Mouse (Mus musculus): Measurements from ENCODE around the gene Klk1b3. TPM values are rescaled to one million over a fixed set of nuclear protein-coding genes. Genes with fewer than 3 reads are reported as not detected.
"Not testable (repeated sequence)": the region's sequence is repeated elsewhere in the genome, so short reads cannot be mapped to it uniquely, and the experiment has no call there.

Klk1b3 gene
- not detected for total RNA-seq (2021)
- long read RNA-seq = 0 reads

DNA sequence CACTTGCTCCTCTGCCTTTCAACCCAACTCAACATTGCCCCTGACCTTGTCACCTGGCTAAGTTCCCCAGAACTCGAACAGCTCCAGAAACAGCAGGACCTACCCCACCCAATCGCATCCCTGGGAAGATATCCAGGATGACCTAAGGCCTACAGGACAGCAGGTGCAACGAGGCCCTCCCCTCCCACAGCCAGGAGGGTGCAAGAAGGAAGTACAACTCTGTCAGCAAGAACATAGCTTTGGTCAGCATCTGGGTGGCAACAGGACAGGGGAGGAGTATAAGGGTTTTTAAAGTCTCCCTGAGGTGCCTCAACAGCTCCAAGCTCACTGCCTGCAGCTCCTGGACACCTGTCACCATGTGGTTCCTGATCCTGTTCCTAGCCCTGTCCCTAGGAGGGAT lies at the start of gene Klk1b3:
Klk1b3 (plus strand) TSS at position 301 of the 400 bp plus-strand sequence.
- DNase-seq (ENCODE audit: low spot score in 2 of 2) = no peak

DNA sequence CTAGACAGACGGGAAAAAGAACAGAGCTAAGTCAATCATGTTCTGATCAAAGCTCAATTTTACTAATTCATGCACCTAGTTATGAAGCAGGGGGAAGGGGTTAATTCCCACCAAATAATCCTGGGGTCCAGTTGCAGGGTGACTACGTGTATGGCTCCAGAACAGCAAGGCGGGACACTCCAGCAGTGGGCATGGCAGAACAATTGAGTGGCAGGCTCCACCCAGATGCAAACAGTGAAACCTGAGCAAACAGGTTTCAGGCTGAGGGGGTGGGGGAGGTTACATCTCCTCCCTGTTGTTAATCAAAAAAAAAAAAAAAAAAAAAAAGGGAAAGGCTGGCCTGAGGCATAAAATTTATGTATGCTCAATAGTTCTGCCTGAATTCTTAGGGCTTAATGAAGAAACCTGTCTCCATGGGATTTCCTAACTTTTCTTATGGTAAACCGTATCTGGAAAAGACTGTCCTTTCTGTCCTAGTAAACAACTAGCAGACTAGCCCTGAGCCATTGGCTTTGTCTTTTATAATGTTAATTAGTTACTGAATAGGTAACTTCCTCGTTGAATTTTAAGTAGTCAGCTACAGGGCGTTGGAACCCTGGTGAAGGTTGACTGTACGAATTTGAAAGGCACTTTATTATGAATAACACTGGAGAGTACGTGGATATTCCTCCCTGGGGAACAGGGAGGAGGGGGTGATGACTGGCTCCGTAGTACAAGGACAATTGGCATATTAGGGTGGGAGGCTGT lies 18.5 kb upstream of the Klk1b3 start:
- no peak for DNase-seq (ENCODE audit: low spot score in 2 of 2)

- not testable (repeated sequence) for DNase-seq (ENCODE audit: low spot score in 2 of 2)
These were observed 11.5 kb upstream of the Klk1b3 start for GRCm38 (mm10) chr7:44186516-44186915.

- not testable (repeated sequence) for DNase-seq (ENCODE audit: low spot score in 2 of 2)
These were observed 10.1 kb upstream of the Klk1b3 start, which contains the start of gene Klk1b24 for GRCm38 (mm10) chr7:44187936-44188335. Gene Klk1b24 (plus strand): TSS chr7:44188236.

- DNase-seq (ENCODE audit: low spot score in 2 of 2) = not testable (repeated sequence)
These were observed 4.5 kb upstream of the Klk1b3 start for GRCm38 (mm10) chr7:44193466-44193865.

DNA sequence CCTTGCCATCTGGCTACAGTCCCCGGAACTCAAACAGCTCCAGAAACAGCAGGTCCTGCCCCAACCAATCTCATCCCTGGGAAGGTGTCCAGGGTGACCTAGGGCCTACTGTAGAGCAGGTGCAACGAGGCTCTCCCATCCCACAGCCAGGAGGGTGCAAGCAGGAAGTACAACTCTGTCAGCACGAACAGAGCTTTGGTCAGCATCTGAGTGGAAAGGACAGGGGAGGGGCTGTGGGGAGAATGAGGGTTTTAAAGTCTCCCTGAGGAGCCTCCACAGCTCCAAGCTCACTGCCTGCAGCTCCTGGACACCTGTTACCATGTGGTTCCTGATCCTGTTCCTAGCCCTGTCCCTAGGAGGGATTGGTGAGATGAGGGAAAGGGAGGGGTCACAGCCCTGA lies 9.1 kb downstream of the Klk1b3 start, which contains the start of gene Klk1b4:
Klk1b4 (plus strand) TSS at position 301 of the 400 bp plus-strand sequence.
- not testable (repeated sequence) for DNase-seq (ENCODE audit: low spot score in 2 of 2)

DNA sequence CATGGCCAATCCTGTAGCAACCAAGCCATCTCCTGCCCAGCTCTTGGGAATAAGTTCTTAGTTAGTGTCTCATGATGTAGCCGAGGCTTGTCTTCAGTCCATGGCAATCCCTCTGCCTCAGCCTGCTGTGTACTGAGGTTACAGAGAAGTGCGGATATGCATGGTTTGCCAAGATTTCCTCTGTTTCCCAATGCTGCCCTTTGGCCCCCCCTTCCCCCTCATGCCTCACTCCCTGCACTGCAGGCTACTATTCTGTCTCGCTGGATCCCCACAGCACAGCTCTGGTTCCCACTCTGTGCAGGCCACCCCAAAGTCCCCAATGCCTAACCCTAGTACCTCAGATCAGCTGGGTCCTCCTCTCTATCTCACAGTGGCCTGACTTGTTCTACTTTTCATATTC lies 10.3 kb downstream of the Klk1b3 start:
- DNase-seq (ENCODE audit: low spot score in 2 of 2) = no peak

- DNase-seq (ENCODE audit: low spot score in 2 of 2) = no peak
These were observed 17.7 kb downstream of the Klk1b3 start, which contains the start of gene Klk1b5 for GRCm38 (mm10) chr7:44215645-44216044. Gene Klk1b5 (plus strand): TSS chr7:44215945.

GRCm38 (mm10) chr7:44221601-44222000 lies 23.6 kb downstream of the Klk1b3 start:
- DNase-seq (ENCODE audit: low spot score in 2 of 2) = not testable (repeated sequence)

DNA sequence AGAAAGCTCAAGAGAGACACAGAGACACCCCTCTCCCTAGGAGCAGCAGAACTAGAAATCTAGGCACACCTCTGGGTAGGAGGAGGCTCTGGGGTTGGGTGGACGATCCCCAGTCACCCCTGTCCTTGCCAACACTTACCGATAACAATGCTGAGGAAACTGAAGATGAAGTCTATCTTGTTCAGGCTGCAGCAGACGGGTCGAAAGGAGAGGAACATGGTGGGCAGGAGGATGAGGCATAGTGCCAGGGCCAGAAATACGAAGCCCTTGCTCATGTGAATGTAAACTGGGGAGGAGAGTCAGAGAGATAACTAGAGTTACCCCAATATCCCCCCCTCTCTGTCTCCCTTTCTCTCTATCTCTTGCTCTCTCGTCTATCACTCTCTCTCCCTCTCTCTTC lies 24.3 kb downstream of the Klk1b3 start:
- DNase-seq (ENCODE audit: low spot score in 2 of 2) = not testable (repeated sequence)

DNA sequence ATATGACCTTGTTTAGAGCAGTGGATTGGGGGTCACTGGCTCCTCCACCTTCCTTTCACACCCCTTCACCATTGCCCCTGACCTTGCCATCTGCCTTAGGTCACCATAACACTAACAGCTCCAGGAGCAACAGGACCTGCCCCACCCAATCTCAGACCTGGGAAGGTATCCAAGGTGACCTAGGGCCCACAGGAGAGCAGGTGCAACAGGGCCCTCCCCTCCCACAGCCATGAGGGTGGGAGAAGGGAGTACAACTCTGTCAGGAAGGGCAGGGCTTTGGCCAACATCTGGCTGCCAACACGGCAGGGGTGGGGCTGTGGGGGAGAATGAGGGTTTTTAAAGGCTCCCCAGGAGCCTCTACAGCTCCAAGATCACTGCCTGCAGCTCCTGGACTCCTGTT lies 27.1 kb downstream of the Klk1b3 start, which contains the start of gene Klk1:
Klk1 (plus strand) TSS at position 285 of the 400 bp plus-strand sequence.
- DNase-seq (ENCODE audit: low spot score in 2 of 2) = no peak

DNA sequence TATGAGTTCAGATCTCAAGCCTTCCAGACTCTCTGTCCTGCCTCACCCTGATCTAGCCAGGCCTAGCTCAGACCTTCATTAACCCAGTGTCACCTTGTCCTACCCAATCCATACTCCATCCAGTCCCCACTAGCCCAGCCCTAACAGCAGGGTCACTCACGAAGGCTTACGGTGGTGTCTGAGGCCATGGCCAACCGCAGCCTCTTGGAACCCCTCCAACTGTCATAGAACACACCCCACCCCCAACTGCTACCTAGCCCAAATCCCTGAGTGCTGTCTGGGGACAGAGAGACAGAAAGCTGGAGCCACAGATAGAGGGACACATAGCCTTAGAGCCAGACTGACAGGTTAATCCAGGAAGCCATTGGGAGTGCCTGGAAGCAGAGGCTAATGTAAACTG lies 37.9 kb downstream of the Klk1b3 start, which contains the start of gene Gm36864:
Gm36864 (plus strand) TSS at position 269 of the 400 bp plus-strand sequence.
- no peak for DNase-seq (ENCODE audit: low spot score in 2 of 2)

GRCm38 (mm10) chr7:44239913-44240312 lies 41.9 kb downstream of the Klk1b3 start:
- no peak for DNase-seq (ENCODE audit: low spot score in 2 of 2)

- DNase-seq (ENCODE audit: low spot score in 2 of 2) = no peak
These were observed 42.7 kb downstream of the Klk1b3 start for GRCm38 (mm10) chr7:44240712-44241111.

DNA sequence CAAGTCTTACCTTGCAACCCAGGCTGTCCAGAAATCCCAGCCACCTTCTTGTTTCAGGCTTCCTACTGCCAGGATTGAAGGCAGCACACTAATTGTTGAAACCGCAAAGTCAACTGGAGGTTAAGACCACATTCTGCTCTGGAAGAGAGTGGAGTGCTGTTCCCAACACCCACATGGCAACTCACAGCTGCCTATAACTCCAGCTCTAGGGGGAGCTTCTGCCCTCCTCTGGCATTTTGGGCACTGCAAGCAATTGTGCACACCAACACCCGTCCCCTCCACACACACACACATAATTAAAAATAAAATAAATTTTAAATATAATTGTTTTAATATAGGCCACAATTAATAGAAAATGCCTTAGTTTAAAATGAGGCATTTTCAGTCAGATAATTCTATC lies 43.2 kb downstream of the Klk1b3 start:
- no peak for DNase-seq (ENCODE audit: low spot score in 2 of 2)

DNA sequence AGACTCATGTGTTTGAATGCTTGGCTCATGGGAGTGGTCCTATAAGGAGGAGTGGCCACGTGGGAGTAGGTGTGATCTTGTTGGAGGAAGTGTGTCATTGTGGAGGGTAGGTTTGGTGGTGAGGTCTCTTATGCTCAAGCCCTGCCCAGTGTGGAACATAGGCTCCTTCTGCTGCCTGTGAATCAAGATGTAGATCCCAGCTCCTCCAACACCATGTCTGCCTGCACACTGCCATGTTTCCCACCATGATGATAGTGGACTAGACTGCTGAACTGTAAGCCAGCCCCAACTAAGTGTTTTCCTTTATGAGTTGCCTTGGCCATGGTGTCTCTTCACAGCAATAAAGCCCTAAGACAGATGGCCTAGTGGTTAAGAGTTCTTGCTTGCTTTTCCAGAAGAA lies 46.1 kb downstream of the Klk1b3 start:
- DNase-seq (ENCODE audit: low spot score in 2 of 2) = no peak

DNA sequence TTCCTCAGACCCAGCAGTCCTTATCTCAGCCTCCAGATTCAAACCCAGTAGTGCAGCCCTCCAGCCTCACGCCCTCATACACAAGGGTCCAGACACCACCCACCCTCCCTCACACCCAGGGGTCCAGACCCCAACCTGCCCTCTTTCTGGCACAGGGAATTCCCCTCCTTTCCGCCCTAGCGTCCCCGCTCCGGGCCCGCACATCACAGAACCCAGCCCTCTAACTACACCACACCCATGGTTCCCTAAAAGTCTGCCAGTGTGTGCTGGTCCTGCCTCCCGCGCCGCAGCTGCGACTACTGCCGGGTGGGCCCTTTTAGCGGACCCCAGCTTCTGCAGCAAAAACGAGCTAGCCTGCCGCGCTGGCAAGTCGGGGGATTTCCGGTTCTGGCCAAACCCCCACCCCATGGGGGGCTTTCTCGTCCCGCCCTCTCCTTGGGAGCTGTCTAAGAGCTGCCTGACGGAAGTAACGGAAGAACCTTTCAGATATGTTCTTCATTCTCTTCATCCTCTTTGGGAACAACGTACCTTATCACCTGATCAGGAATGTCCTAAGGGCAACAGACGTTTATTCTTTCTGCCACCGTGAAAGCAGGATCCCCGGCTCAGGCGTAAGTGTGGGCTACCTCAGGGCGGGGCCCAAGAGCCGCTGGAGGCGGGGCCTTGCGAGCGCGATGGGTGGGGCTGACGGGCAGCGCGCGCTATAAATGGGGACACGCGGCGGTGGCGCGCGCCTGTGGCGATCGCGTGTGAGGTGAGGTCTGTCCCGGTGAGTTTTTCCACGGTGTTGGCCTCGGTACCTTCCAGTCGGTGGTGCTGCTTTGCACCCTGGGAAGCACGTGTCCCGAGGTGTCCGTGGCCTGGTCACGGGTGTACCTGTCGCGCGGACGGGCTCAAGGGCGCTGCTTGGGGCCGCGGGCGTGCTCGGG lies 48.3 kb downstream of the Klk1b3 start, which contains the start of the genes 1700028J19Rik and 2410002F23Rik:
1700028J19Rik (minus strand) TSS at position 641 of the 929 bp plus-strand sequence.
2410002F23Rik (plus strand) TSS at position 668 of the 929 bp plus-strand sequence.
- peak; percentile 93 to 96 for DNase-seq (ENCODE audit: low spot score in 2 of 2)

GRCm38 (mm10) chr7:44246984-44247470 lies 49.0 kb downstream of the Klk1b3 start:
- DNase-seq (ENCODE audit: low spot score in 2 of 2) = peak in 1 of 2 experiments; percentile 63

GRCm38 (mm10) chr7:44247971-44248370 lies 50.0 kb downstream of the Klk1b3 start:
- DNase-seq (ENCODE audit: low spot score in 2 of 2) = no peak

DNA sequence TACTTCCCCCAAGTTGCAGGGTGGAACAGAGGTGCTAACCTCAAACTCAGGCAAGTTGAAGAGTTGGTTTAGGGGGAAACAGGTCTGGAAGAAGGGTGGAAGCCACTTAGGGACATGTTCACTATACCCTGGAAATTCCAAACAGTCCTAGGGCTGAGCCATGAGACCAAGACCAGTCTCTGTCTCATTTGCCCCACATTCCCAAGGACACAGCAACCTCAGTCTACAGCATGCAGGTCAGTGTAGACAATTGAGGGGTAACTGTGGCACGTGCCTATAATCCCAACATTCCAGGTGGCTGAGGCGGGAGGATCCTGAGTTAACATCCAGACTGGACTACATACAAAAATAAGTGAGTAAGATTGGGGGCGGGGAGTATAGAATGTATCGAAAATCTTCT lies 51.3 kb downstream of the Klk1b3 start:
- DNase-seq (ENCODE audit: low spot score in 2 of 2) = no peak

- not testable (repeated sequence) for DNase-seq (ENCODE audit: low spot score in 2 of 2)
These were observed 52.8 kb downstream of the Klk1b3 start for GRCm38 (mm10) chr7:44250732-44251275.

All from layer of hippocampus, postnatal 10 days (tissue).